Mouse (Mus musculus): ENCODE measurements around the gene Daxx. TPM values are rescaled to one million over a fixed set of nuclear protein-coding genes. Genes with fewer than 3 reads are reported as not detected.

Daxx gene
- polyA plus RNA-seq, 1 experiment from 2014 or later = 18.1 TPM

DNA sequence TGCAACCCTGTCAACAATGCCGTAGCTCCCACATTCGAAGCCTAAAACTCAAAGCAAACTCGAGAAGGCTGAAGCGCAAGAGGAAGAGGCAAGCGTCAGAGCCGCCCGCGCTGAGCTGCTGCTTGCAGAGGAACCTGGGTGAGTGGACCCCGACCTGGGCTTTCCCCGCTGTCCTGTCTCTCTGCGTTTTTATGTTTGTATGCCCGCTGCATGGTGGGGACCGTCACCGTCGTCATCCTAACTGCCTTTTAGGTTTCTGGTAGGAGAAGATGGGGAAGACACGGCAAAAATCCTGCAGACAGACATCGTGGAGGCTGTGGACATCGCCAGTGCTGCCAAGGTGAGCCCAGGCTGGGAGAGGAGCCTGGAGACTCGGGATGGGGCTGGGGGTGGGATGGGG is 32.2 kb downstream of the Daxx start:
- H3K9me3 ChIP-seq (ENCODE audit: control insufficient read depth, low read length) = no peaks in the 10 kb centered on the region
- TF ChIP-seq CTCF (IDR thresholded peaks at IDR 0.05; ENCODE audit: low read depth) (no peak), EP300 (optimal IDR thresholded peaks at IDR 0.05) (no peak)
- no peak overlapping the region for H3K27ac ChIP-seq (replicated peaks)
- 48% methylated on average over 19 of the region's 19 CpGs for WGBS
- H3K4me1 ChIP-seq (replicated peaks; ENCODE audit: control insufficient read depth, insufficient read depth) = peaks cover 6% of the 10 kb centered on the region; the same call in 1 of the 2 replicates
- peak overlapping the region; percentile 92 for H3K4me2 ChIP-seq (replicated peaks; ENCODE audit: low read depth)
- peak overlapping the region; percentile 85 for H3K9ac ChIP-seq (ENCODE audit: low read length)
- H3K4me3 ChIP-seq (ENCODE audit: low read depth, low read length) = peak overlapping the region; percentile 70
- H3K27me3 ChIP-seq (ENCODE audit: control insufficient read depth, insufficient read depth, low read length) = no peaks in the 10 kb centered on the region
- DNase-seq (ENCODE audit: low spot score) (no peak), ATAC-seq (ENCODE audit: low FRiP score, low TSS enrichment) (no peak)
- H3K36me3 ChIP-seq (ENCODE audit: control insufficient read depth, insufficient read depth, low read length) = peaks cover 4% of the 10 kb centered on the region

DNA sequence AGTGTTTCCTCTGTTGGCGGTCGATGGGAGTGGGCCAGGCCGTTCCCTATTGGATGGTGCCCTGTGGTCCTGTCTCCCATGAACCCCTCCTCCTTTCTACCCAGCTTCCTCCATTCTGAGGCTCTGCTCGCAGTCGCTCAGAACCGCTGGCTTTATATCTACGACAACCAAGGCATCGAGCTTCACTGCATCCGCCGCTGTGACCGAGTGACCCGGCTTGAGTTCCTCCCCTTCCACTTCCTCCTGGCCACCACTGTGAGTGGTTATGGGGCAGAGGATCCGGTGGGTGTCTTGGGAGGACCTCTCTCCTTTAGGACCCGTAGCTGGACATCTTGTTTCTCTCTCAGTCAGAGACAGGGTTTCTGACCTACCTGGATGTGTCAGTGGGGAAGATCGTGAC is 34.2 kb downstream of the Daxx start:
- Histone ChIP-seq H3K9ac (ENCODE audit: low read length) (no peak overlapping the region), H3K27me3 (ENCODE audit: control insufficient read depth, insufficient read depth, low read length) (no peaks in the 10 kb centered on the region), H3K9me3 (ENCODE audit: control insufficient read depth, low read length) (no peaks in the 10 kb centered on the region), H3K4me3 (ENCODE audit: low read depth, low read length) (no peak overlapping the region), H3K4me2 (replicated peaks; ENCODE audit: low read depth) (no peak overlapping the region), H3K36me3 (ENCODE audit: control insufficient read depth, insufficient read depth, low read length) (peaks cover 7% of the 10 kb centered on the region), H3K4me1 (replicated peaks; ENCODE audit: control insufficient read depth, insufficient read depth) (peaks cover 6% of the 10 kb centered on the region; the same call in 1 of the 2 replicates), H3K27ac (replicated peaks) (no peak overlapping the region)
- DNase-seq (ENCODE audit: low spot score) = no peak
- 90% methylated on average over 15 of the region's 15 CpGs for WGBS
- TF ChIP-seq CTCF (IDR thresholded peaks at IDR 0.05; ENCODE audit: low read depth) (no peak), EP300 (optimal IDR thresholded peaks at IDR 0.05) (no peak)
- no peak for ATAC-seq (ENCODE audit: low FRiP score, low TSS enrichment)

DNA sequence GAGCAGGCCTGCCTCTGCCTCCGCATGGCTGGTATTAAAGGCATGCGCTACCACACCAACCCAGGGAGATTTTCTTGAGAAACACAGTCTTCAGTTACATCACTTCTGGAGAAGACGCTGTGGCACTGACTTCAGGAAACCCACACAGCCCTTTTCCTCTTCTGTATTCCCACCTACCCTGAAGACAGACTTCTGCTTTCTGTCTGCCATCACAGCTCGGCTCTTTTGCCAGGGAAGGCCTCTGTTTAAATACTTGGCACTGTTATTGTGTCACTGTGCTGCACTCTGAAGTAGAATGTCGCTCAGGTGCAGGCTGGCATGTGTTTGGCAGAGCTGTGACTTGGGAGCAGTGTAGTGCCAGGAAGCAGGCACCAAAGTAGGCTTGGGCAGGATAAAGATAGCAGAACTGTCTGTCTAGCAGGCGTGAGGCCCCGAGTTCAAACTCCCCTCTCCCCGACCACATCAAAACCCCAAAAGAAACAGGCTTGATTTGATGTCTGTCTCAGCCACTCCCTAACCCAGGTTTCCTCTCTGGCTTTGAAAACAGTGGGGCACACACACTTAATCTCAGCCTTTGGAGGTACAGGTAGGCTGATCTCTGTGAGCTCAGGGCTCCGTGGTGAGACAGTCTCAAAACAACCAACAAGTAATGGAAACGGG is 38.3 kb downstream of the Daxx start:
- Histone ChIP-seq H3K4me2 (replicated peaks; ENCODE audit: low read depth) (no peak overlapping the region), H3K9ac (ENCODE audit: low read length) (no peak overlapping the region), H3K27ac (replicated peaks) (no peak overlapping the region), H3K9me3 (ENCODE audit: control insufficient read depth, low read length) (no peaks in the 10 kb centered on the region), H3K36me3 (ENCODE audit: control insufficient read depth, insufficient read depth, low read length) (peaks cover 8% of the 10 kb centered on the region), H3K27me3 (ENCODE audit: control insufficient read depth, insufficient read depth, low read length) (no peaks in the 10 kb centered on the region), H3K4me3 (ENCODE audit: low read depth, low read length) (no peak overlapping the region), H3K4me1 (replicated peaks; ENCODE audit: control insufficient read depth, insufficient read depth) (peaks cover 4% of the 10 kb centered on the region)
- TF ChIP-seq CTCF (IDR thresholded peaks at IDR 0.05; ENCODE audit: low read depth) (no peak), EP300 (optimal IDR thresholded peaks at IDR 0.05) (no peak)
- DNase-seq (ENCODE audit: low spot score) = no peak
- WGBS = 84% methylated on average over 10 of the region's 10 CpGs
- no peak for ATAC-seq (ENCODE audit: low FRiP score, low TSS enrichment)

DNA sequence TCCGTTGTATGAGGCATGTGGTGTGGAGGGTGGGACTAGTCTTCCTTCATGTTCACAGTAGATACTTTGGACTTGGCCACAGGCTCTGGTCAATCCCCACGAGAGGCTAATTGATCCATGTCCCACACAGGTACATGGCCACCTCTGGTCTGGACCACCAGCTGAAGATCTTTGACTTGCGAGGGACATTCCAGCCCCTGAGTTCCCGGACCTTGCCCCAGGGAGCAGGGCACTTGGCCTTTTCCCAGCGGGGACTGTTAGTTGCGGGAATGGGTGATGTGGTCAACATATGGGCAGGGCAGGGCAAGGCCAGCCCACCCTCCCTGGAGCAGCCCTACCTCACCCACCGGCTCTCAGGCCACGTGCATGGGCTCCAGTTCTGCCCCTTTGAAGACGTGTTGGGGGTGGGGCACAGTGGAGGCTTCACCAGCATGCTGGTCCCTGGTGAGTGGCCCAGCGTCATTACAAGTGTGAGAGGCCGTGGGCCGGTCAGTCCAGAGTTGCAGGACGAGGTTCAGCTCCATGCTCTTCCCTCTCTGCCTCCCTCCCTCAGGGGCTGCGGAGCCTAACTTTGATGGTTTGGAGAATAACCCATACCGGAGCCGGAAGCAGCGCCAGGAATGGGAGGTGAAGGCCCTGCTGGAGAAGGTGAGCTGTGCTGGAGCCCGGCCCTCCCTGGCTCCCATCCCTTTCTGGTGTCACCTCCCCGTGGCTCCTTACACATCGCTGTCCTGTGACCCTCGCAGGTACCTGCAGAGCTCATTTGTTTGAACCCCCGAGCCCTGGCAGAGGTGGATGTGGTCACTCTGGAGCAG is 39.1 kb downstream of the Daxx start:
- 82% methylated on average over 22 of the region's 22 CpGs for WGBS
- H3K9me3 ChIP-seq (ENCODE audit: control insufficient read depth, low read length) = no peaks in the 10 kb centered on the region
- H3K4me2 ChIP-seq (replicated peaks; ENCODE audit: low read depth) = no peak overlapping the region; the same call in 1 of the 2 replicates
- H3K4me3 ChIP-seq (ENCODE audit: low read depth, low read length) = no peak overlapping the region
- no peaks in the 10 kb centered on the region for H3K27me3 ChIP-seq (ENCODE audit: control insufficient read depth, insufficient read depth, low read length)
- peaks cover 4% of the 10 kb centered on the region for H3K4me1 ChIP-seq (replicated peaks; ENCODE audit: control insufficient read depth, insufficient read depth)
- H3K9ac ChIP-seq (ENCODE audit: low read length) = no peak overlapping the region
- ATAC-seq (ENCODE audit: low FRiP score, low TSS enrichment) = no peak; the same call in 1 of the 2 replicates
- no peak overlapping the region; the same call in 1 of the 2 replicates for H3K27ac ChIP-seq (replicated peaks)
- DNase-seq (ENCODE audit: low spot score) = no peak
- no peak for TF ChIP-seq CTCF (IDR thresholded peaks at IDR 0.05; ENCODE audit: low read depth)
- no peak for TF ChIP-seq EP300 (optimal IDR thresholded peaks at IDR 0.05)
- H3K36me3 ChIP-seq (ENCODE audit: control insufficient read depth, insufficient read depth, low read length) = peaks cover 16% of the 10 kb centered on the region

DNA sequence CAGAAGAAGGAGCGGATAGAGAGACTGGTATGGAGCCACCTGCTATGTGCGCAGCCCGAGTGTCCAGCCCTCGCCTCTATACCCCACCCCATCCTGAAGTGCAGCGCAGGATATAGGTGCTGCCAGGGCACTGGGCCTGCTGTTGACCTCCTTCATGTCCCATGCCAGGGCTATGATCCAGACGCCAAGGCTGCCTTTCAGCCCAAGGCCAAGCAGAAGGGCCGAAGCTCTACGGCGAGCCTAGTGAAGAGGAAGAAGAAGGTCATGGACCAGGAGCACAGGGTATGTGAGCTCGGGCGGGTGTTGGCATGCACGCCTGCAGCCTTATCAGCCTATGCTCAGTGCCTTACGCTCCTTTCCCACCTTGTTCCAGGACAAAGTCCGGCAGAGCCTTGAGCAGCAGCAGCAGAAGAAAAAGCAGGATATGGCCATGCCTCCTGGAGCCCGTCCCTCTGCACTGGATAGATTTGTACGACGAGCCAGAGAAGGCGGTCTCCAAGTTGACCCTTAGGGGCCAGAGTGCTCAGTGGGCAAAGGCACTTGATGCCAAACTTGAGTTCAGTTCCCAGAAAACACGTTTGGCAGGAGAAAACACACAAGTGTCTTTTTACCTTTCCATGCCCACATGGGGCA is 39.8 kb downstream of the Daxx start:
- H3K4me1 ChIP-seq (replicated peaks; ENCODE audit: control insufficient read depth, insufficient read depth) = peaks cover 4% of the 10 kb centered on the region
- TF ChIP-seq EP300 (optimal IDR thresholded peaks at IDR 0.05) (no peak), CTCF (IDR thresholded peaks at IDR 0.05; ENCODE audit: low read depth) (no peak)
- DNase-seq (ENCODE audit: low spot score) (peak; percentile 78), ATAC-seq (ENCODE audit: low FRiP score, low TSS enrichment) (peak; percentile 72)
- H3K9ac ChIP-seq (ENCODE audit: low read length) = no peak overlapping the region
- WGBS = 75% methylated on average over 19 of the region's 19 CpGs
- H3K27ac ChIP-seq (replicated peaks) = peak overlapping the region; percentile 56; the same call in 1 of the 2 replicates
- H3K27me3 ChIP-seq (ENCODE audit: control insufficient read depth, insufficient read depth, low read length) = no peaks in the 10 kb centered on the region
- H3K9me3 ChIP-seq (ENCODE audit: control insufficient read depth, low read length) = no peaks in the 10 kb centered on the region
- peak overlapping the region; percentile 87; the same call in 1 of the 2 replicates for H3K4me2 ChIP-seq (replicated peaks; ENCODE audit: low read depth)
- peaks cover 16% of the 10 kb centered on the region for H3K36me3 ChIP-seq (ENCODE audit: control insufficient read depth, insufficient read depth, low read length)
- H3K4me3 ChIP-seq (ENCODE audit: low read depth, low read length) = no peak overlapping the region

Measured in stomach, postnatal 0 days (tissue).